8 mouse cellular contexts compared by ENCODE assay signal in the genomic region with DNA sequence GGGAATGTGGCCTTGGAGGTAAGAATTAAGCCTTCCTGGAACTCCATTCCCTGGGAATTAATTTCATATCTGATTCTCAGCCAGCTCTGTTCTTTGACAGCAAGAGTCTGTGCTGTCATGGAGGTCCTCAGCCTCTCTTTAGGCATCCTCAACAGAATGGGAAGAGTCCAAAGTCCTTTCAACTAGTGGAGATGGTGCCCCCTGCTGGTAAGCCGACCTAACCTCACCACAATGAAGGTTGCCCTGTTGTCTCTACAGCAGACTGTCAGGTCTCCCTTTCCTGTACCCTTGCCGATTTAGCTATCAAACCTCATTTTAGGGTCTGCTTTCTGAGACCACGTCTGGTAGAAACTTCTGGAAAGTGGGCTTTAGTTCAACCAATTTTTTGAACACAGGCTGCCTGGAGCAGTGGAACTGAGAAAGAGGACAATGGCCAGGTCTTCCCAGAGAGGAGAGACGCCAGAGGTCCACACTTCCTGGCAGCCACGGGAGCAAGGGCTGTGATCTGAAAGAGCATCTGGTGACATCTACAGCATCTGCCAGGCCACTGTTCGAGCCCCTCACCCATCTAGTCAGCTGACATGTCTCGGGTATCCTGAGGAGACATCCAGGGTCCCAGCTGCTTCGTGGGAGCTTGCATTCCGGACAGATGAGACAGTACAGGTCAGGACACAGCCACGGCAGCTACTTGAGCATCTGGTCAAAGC. TPM values are rescaled to one million over a fixed set of nuclear protein-coding genes. Genes with fewer than 3 reads are reported as not detected.
DNase-seq lines count a peak whose midpoint lies in the region; ATAC-seq lines count a peak whose summit lies in the region.

No protein-coding gene starts in this region.

- H3K9me3 ChIP-seq in hindbrain, embryonic 14.5 days (ENCODE audit: control insufficient read depth, low read length), result no peaks in the 10 kb centered on the region

- peak; percentile 58 for DNase-seq in Muller cell, postnatal 12 days (ENCODE audit: inconsistent ontology term)
- DNase-seq in cerebellum, adult 11 months, result peak; percentile 71
- DNase-seq in frontal cortex, adult 2 months (ENCODE audit: extremely low spot score in 1 of 2, low spot score in 1 of 2), result peak; percentile 70 to 91
- peak; percentile 79 for DNase-seq in hindbrain, embryonic 14.5 days (ENCODE audit: low spot score)
- DNase-seq in layer of hippocampus, postnatal 25 days (ENCODE audit: extremely low spot score in 1 of 2, low spot score in 1 of 2), result peak; percentile 68 to 94
- peak; percentile 93 for DNase-seq in lung, postnatal 10 days
- peak; percentile 60 to 82 for DNase-seq in right cerebral cortex, postnatal 10 days (ENCODE audit: low spot score in 2 of 2)
- DNase-seq in urinary bladder, adult 2 months (ENCODE audit: low spot score), result peak; percentile 59

- no peak overlapping the region for H3K27ac ChIP-seq in hindbrain, embryonic 14.5 days

- H3K4me3 ChIP-seq in hindbrain, embryonic 14.5 days (replicated peaks; ENCODE audit: low read length), result no peak overlapping the region

- H3K9ac ChIP-seq in hindbrain, embryonic 14.5 days, result no peak overlapping the region

- 0 out of 2 replicates have a peak, but pooled peaks have one; percentile 64 for ATAC-seq in hindbrain, embryonic 14.5 days (ENCODE audit: low FRiP score)

- WGBS in hindbrain, embryonic 14.5 days, result 43% methylated on average over 10 of the region's 10 CpGs

- no peaks in the 10 kb centered on the region for H3K36me3 ChIP-seq in hindbrain, embryonic 14.5 days (replicated peaks; ENCODE audit: control insufficient read depth, insufficient read depth)

- H3K4me1 ChIP-seq in hindbrain, embryonic 14.5 days (replicated peaks; ENCODE audit: control insufficient read depth, insufficient read depth, low read length), result no peaks in the 10 kb centered on the region

- H3K27me3 ChIP-seq in hindbrain, embryonic 14.5 days (ENCODE audit: control insufficient read depth, insufficient read depth, low read length), result no peaks in the 10 kb centered on the region

- no peak overlapping the region for H3K4me2 ChIP-seq in hindbrain, embryonic 14.5 days (replicated peaks)

RNA-seq across cellular contexts. Expression of gene Traf3ip1, which starts 11.0 kb away (rescaled TPM):
- 19.5 and 20.6 TPM in 2 replicates for polyA plus RNA-seq in frontal cortex, adult 2 months (2012; rRNA removed)
- polyA plus RNA-seq in hindbrain, embryonic 14.5 days (2014; fragmentation: Nextera tagmentation; extraction: Ambion mirVana), result 6.5 and 7.6 TPM in 2 replicates
- 10 to 100 TPM; 10.7 to 12.8 TPM for total RNA-seq in layer of hippocampus, postnatal 25 days (2021)
- polyA plus RNA-seq in urinary bladder, adult 2 months (2012; rRNA removed), result 11.7 and 12.0 TPM in 2 replicates

RNA-seq across cellular contexts. Expression of gene Per2, which starts 24.3 kb away (rescaled TPM):
- 18.6 and 19.4 TPM in 2 replicates for polyA plus RNA-seq in frontal cortex, adult 2 months (2012; rRNA removed)
- polyA plus RNA-seq in hindbrain, embryonic 14.5 days (2014; fragmentation: Nextera tagmentation; extraction: Ambion mirVana), result 3.5 and 5.2 TPM in 2 replicates
- total RNA-seq in layer of hippocampus, postnatal 25 days (2021), result 10 to 100 TPM; 21.5 to 23.8 TPM
- 32.2 and 32.9 TPM in 2 replicates for polyA plus RNA-seq in urinary bladder, adult 2 months (2012; rRNA removed)

RNA-seq across cellular contexts. Expression of gene Asb1, which starts 56.9 kb away (rescaled TPM):
- 20.1 and 20.8 TPM in 2 replicates for polyA plus RNA-seq in frontal cortex, adult 2 months (2012; rRNA removed)
- 15.7 and 16.7 TPM in 2 replicates for polyA plus RNA-seq in hindbrain, embryonic 14.5 days (2014; fragmentation: Nextera tagmentation; extraction: Ambion mirVana)
- 10 to 100 TPM; 35.9 to 42.0 TPM for total RNA-seq in layer of hippocampus, postnatal 25 days (2021)
- polyA plus RNA-seq in urinary bladder, adult 2 months (2012; rRNA removed), result 10.6 and 11.3 TPM in 2 replicates
